ENCODE assay signal across 8 mouse cellular contexts in the genomic region with DNA sequence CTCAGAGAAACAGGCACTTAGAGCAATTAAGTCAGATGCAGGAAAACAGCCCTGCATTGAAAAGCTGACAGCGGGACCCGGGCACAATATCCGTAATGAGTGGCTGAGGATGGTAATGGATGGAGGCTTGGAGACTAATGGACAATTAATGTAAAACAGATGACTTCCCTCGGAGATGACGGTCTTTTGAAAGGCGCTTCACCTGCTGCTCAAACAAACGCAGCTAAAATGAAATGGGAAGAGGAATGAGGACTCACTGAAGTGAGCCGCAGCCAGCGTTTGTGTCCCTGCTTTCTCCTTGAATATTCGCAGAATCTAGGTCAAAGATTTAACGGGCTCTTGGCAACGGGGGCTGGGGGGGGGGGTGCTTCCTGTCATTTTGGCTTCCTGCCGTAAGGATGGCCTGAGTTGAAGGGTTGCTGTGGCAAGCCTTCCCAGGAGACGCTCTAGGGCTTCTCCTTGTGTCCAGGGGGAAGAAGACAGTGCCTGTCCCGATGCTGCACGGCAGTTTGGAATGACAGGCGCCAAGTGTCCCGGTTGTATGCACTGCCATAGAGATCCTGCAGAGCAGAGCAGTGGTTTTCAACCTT.
DNase-seq lines count a peak whose midpoint lies in the region; ATAC-seq lines count a peak whose summit lies in the region.

No protein-coding gene starts in this region.

- H3K4me1 ChIP-seq in embryonic facial prominence, embryonic 11.5 days (ENCODE audit: control insufficient read depth, insufficient read depth, low read length), result peaks cover 2% of the 10 kb centered on the region; the same call in 1 of the 2 replicates
- H3K4me1 ChIP-seq in hindbrain, embryonic 10.5 days (replicated peaks), result peaks cover 21% of the 10 kb centered on the region

- H3K4me3 ChIP-seq in embryonic facial prominence, embryonic 11.5 days (ENCODE audit: low read depth, low read length), result peak overlapping the region; percentile 5; the same call in 1 of the 2 replicates
- peak overlapping the region; percentile 29 for H3K4me3 ChIP-seq in hindbrain, embryonic 10.5 days

- intact Hi-C loops in left cerebral cortex, postnatal 14 days (cut with DNase I), result no loop called here

- peak; percentile 11 for DNase-seq in right cerebral cortex, postnatal 25 days
- no peak for DNase-seq in right cerebral cortex, postnatal 14 days
- DNase-seq in embryonic facial prominence, embryonic 11.5 days (ENCODE audit: low spot score), result peak; percentile 54
- DNase-seq in hindbrain, embryonic 10.5 days (ENCODE audit: low spot score), result peak; percentile 32
- peak; percentile 12 to 27 for DNase-seq in left cerebral cortex, postnatal 14 days (ENCODE audit: low spot score in 2 of 2)
- DNase-seq in retina, adult 2 months (ENCODE audit: low read depth, low spot score), result peak; percentile 39
- no peak for DNase-seq in urinary bladder, postnatal 14 days (ENCODE audit: low spot score)

- peak overlapping the region; percentile 30 for H3K4me2 ChIP-seq in embryonic facial prominence, embryonic 11.5 days (ENCODE audit: low read depth, low read length)

- peak; percentile 17; the same call in 1 of the 2 replicates for ATAC-seq in embryonic facial prominence, embryonic 11.5 days (replicated peaks; ENCODE audit: insufficient number of reproducible peaks, low FRiP score, low TSS enrichment, low read depth)
- no peak for ATAC-seq in megakaryocyte-erythroid progenitor cell, adult 5-6 weeks (replicated peaks; ENCODE audit: low FRiP score, low TSS enrichment, poor library complexity, severe bottlenecking)

- no peak overlapping the region for H3K9ac ChIP-seq in embryonic facial prominence, embryonic 11.5 days (replicated peaks; ENCODE audit: low read length)

- H3K27me3 ChIP-seq in embryonic facial prominence, embryonic 11.5 days (ENCODE audit: control insufficient read depth, insufficient read depth, low read length), result no peaks in the 10 kb centered on the region
- no peaks in the 10 kb centered on the region for H3K27me3 ChIP-seq in hindbrain, embryonic 10.5 days (ENCODE audit: insufficient read depth, poor library complexity, severe bottlenecking)

- no peak overlapping the region for H3K27ac ChIP-seq in embryonic facial prominence, embryonic 11.5 days (replicated peaks; ENCODE audit: low read depth, low read length)
- peak overlapping the region; percentile 64 for H3K27ac ChIP-seq in hindbrain, embryonic 10.5 days

- H3K36me3 ChIP-seq in embryonic facial prominence, embryonic 11.5 days (replicated peaks; ENCODE audit: control insufficient read depth, insufficient read depth, low read depth, low read length), result no peaks in the 10 kb centered on the region
- no peaks in the 10 kb centered on the region for H3K36me3 ChIP-seq in hindbrain, embryonic 10.5 days

- WGBS in embryonic facial prominence, embryonic 11.5 days, result 8% methylated on average over 18 of the region's 18 CpGs
- 30% methylated on average over 18 of the region's 18 CpGs for WGBS in hindbrain, embryonic 10.5 days

- H3K9me3 ChIP-seq in embryonic facial prominence, embryonic 11.5 days (replicated peaks; ENCODE audit: control insufficient read depth, low read length), result no peaks in the 10 kb centered on the region
- no peaks in the 10 kb centered on the region for H3K9me3 ChIP-seq in hindbrain, embryonic 10.5 days

Comparison
In these comparisons a context has a peak if more than half of its experiments do, and no peak if none do; other contexts are left out.
1. DNase-seq: peak in right cerebral cortex, postnatal 25 days (single experiment), embryonic facial prominence, embryonic 11.5 days (single experiment), hindbrain, embryonic 10.5 days (single experiment), left cerebral cortex, postnatal 14 days (2 of 2) and retina, adult 2 months (single experiment); none in right cerebral cortex, postnatal 14 days (single experiment) and urinary bladder, postnatal 14 days (single experiment).